Mouse (Mus musculus): ENCODE data around the gene Olfr1134. TPM values are rescaled to one million over a fixed set of nuclear protein-coding genes. Genes with fewer than 3 reads are reported as not detected.
"Not testable (repeated sequence)": the region's sequence is repeated elsewhere in the genome, so short reads cannot be mapped to it uniquely, and the experiment has no call there.

Olfr1134 gene
- total and polyA plus RNA-seq, 3 experiments = not detected

GRCm38 (mm10) chr2:87626804-87627203 is 31.5 kb downstream of the Olfr1134 start, which contains the start of gene Olfr1131:
TSS of gene Olfr1131 (plus strand) at chr2:87627104.
- TF ChIP-seq POLR2A (IDR thresholded peaks at IDR 0.05; ENCODE audit: insufficient read depth, low read depth, low read length) = no peak
- no peak for TF ChIP-seq EP300 (IDR thresholded peaks at IDR 0.05; ENCODE audit: insufficient read depth, low read depth, low read length)
- TF ChIP-seq CTCF (IDR thresholded peaks at IDR 0.05) = no peak
- no peaks in the 10 kb centered on the region for H3K4me1 ChIP-seq (ENCODE audit: control insufficient read depth, insufficient read depth, low read length)

GRCm38 (mm10) chr2:87605912-87606311 is 52.3 kb downstream of the Olfr1134 start, which contains the start of gene Olfr1130:
TSS of gene Olfr1130 (plus strand) at chr2:87606212.
- H3K36me3 ChIP-seq (ENCODE audit: control insufficient read depth, insufficient read depth, low read length); H3K79me2 ChIP-seq (replicated peaks; ENCODE audit: control insufficient read depth, insufficient read depth, low read length); DNase-seq; H3K27ac ChIP-seq; H3K9ac ChIP-seq (ENCODE audit: low read depth, low read length); H3K27me3 ChIP-seq (ENCODE audit: control insufficient read depth, insufficient read depth, low read length); H3K4me1 ChIP-seq (ENCODE audit: control insufficient read depth, insufficient read depth, low read length); intact Hi-C loops (cut with DNase I); H3K4me3 ChIP-seq: not testable (repeated sequence)

More at GRCm38 (mm10) chr2:87626804-87627203, 31.5 kb downstream of the Olfr1134 start, which contains the start of gene Olfr1131:
- no peak for DNase-seq
- Histone ChIP-seq H3K27me3 (ENCODE audit: control insufficient read depth, insufficient read depth, low read length) (no peaks in the 10 kb centered on the region), H3K9ac (ENCODE audit: low read depth, low read length) (no peak within 1 kb of the TSS), H3K79me2 (replicated peaks; ENCODE audit: control insufficient read depth, insufficient read depth, low read length) (no peaks in the 10 kb centered on the region), H3K36me3 (ENCODE audit: control insufficient read depth, insufficient read depth, low read length) (no peaks in the 10 kb centered on the region), H3K4me3 (no peak within 1 kb of the TSS), H3K27ac (no peak within 1 kb of the TSS)
- WGBS = 44% methylated on average over 3 of the region's 3 CpGs
- intact Hi-C loops (cut with DNase I) = no loop called here

Other genes starting within 250 kb of the Olfr1134 start
- gene Olfr1123, start 241.8 kb downstream of the Olfr1134 start, total RNA-seq (2021) = not detected
- not detected in 2 replicates for gene Olfr1123, start 241.8 kb downstream of the Olfr1134 start, polyA plus RNA-seq (2012; rRNA removed)
- gene Olfr1124, start 228.2 kb downstream of the Olfr1134 start, total RNA-seq (2021) = not detected
- gene Olfr1124, start 228.2 kb downstream of the Olfr1134 start, polyA plus RNA-seq (2012; rRNA removed) = not detected in 2 replicates
- gene Olfr1126, start 204.5 kb downstream of the Olfr1134 start, total RNA-seq (2021) = not detected
- gene Olfr1126, start 204.5 kb downstream of the Olfr1134 start, polyA plus RNA-seq (2012; rRNA removed) = not detected in 2 replicates
- gene Pramel7, start 161.4 kb downstream of the Olfr1134 start, total RNA-seq (2021) = not detected
- not detected in 2 replicates for gene Pramel7, start 161.4 kb downstream of the Olfr1134 start, polyA plus RNA-seq (2012; rRNA removed)
- gene Pramel6, start 151.9 kb downstream of the Olfr1134 start, total RNA-seq (2021) = not detected
- gene Pramel6, start 151.9 kb downstream of the Olfr1134 start, polyA plus RNA-seq (2012; rRNA removed) = not detected in 2 replicates
- gene Olfr153, start 126.7 kb downstream of the Olfr1134 start, total RNA-seq (2021) = not detected
- gene Olfr153, start 126.7 kb downstream of the Olfr1134 start, polyA plus RNA-seq (2012; rRNA removed) = 0.08 TPM in 1 of 2 replicates, not detected in the other
- not detected for gene Olfr1128, start 112.9 kb downstream of the Olfr1134 start, total RNA-seq (2021)
- not detected in 2 replicates for gene Olfr1128, start 112.9 kb downstream of the Olfr1134 start, polyA plus RNA-seq (2012; rRNA removed)
- not detected for gene Olfr1129, start 84.6 kb downstream of the Olfr1134 start, total RNA-seq (2021)
- gene Olfr1129, start 84.6 kb downstream of the Olfr1134 start, polyA plus RNA-seq (2012; rRNA removed) = not detected in 2 replicates
- not detected for gene Olfr1130, start 52.2 kb downstream of the Olfr1134 start, total RNA-seq (2021)
- not detected in 2 replicates for gene Olfr1130, start 52.2 kb downstream of the Olfr1134 start, polyA plus RNA-seq (2012; rRNA removed)
- not detected for gene Olfr1131, start 31.4 kb downstream of the Olfr1134 start, total RNA-seq (2021)
- not detected in 2 replicates for gene Olfr1131, start 31.4 kb downstream of the Olfr1134 start, polyA plus RNA-seq (2012; rRNA removed)
- not detected for gene Olfr1132, start 20.9 kb downstream of the Olfr1134 start, total RNA-seq (2021)
- not detected in 2 replicates for gene Olfr1132, start 20.9 kb downstream of the Olfr1134 start, polyA plus RNA-seq (2012; rRNA removed)
- not detected for gene Olfr1133, start 11.1 kb downstream of the Olfr1134 start, total RNA-seq (2021)
- not detected in 2 replicates for gene Olfr1133, start 11.1 kb downstream of the Olfr1134 start, polyA plus RNA-seq (2012; rRNA removed)
- gene Olfr1135, start 15.2 kb upstream of the Olfr1134 start, total RNA-seq (2021) = not detected
- gene Olfr1135, start 15.2 kb upstream of the Olfr1134 start, polyA plus RNA-seq (2012; rRNA removed) = not detected in 2 replicates
- gene Olfr1136, start 35.5 kb upstream of the Olfr1134 start, total RNA-seq (2021) = not detected
- gene Olfr1136, start 35.5 kb upstream of the Olfr1134 start, polyA plus RNA-seq (2012; rRNA removed) = not detected in 2 replicates
- not detected for gene Olfr1137, start 54.7 kb upstream of the Olfr1134 start, total RNA-seq (2021)
- gene Olfr1137, start 54.7 kb upstream of the Olfr1134 start, polyA plus RNA-seq (2012; rRNA removed) = not detected in 2 replicates
- not detected for gene Olfr1138, start 81.5 kb upstream of the Olfr1134 start, total RNA-seq (2021)
- gene Olfr1138, start 81.5 kb upstream of the Olfr1134 start, polyA plus RNA-seq (2012; rRNA removed) = not detected in 2 replicates
- not detected for gene Olfr1140, start 85.3 kb upstream of the Olfr1134 start, total RNA-seq (2021)
- not detected in 2 replicates for gene Olfr1140, start 85.3 kb upstream of the Olfr1134 start, polyA plus RNA-seq (2012; rRNA removed)
- not detected for gene Olfr1141, start 95.5 kb upstream of the Olfr1134 start, total RNA-seq (2021)
- gene Olfr1141, start 95.5 kb upstream of the Olfr1134 start, polyA plus RNA-seq (2012; rRNA removed) = not detected in 2 replicates
- gene Olfr152, start 121.0 kb upstream of the Olfr1134 start, total RNA-seq (2021) = not detected
- not detected in 2 replicates for gene Olfr152, start 121.0 kb upstream of the Olfr1134 start, polyA plus RNA-seq (2012; rRNA removed)
- gene Olfr1143, start 142.1 kb upstream of the Olfr1134 start, total RNA-seq (2021) = not detected
- gene Olfr1143, start 142.1 kb upstream of the Olfr1134 start, polyA plus RNA-seq (2012; rRNA removed) = not detected in 2 replicates
- gene Olfr1145, start 151.4 kb upstream of the Olfr1134 start, total RNA-seq (2021) = not detected
- not detected in 2 replicates for gene Olfr1145, start 151.4 kb upstream of the Olfr1134 start, polyA plus RNA-seq (2012; rRNA removed)
- gene Olfr1148, start 172.1 kb upstream of the Olfr1134 start, total RNA-seq (2021) = not detected
- not detected in 2 replicates for gene Olfr1148, start 172.1 kb upstream of the Olfr1134 start, polyA plus RNA-seq (2012; rRNA removed)
- gene Olfr1150-ps1, start 185.5 kb upstream of the Olfr1134 start, total RNA-seq (2021) = not detected
- not detected in 2 replicates for gene Olfr1150-ps1, start 185.5 kb upstream of the Olfr1134 start, polyA plus RNA-seq (2012; rRNA removed)
- gene Olfr1151, start 197.4 kb upstream of the Olfr1134 start, total RNA-seq (2021) = not detected
- not detected in 2 replicates for gene Olfr1151, start 197.4 kb upstream of the Olfr1134 start, polyA plus RNA-seq (2012; rRNA removed)
- not detected for gene Olfr1152, start 208.0 kb upstream of the Olfr1134 start, total RNA-seq (2021)
- not detected in 2 replicates for gene Olfr1152, start 208.0 kb upstream of the Olfr1134 start, polyA plus RNA-seq (2012; rRNA removed)
- gene Olfr1153, start 236.5 kb upstream of the Olfr1134 start, total RNA-seq (2021) = not detected
- gene Olfr1153, start 236.5 kb upstream of the Olfr1134 start, polyA plus RNA-seq (2012; rRNA removed) = not detected in 2 replicates
- gene Olfr1154, start 246.7 kb upstream of the Olfr1134 start, total RNA-seq (2021) = not detected
- not detected in 2 replicates for gene Olfr1154, start 246.7 kb upstream of the Olfr1134 start, polyA plus RNA-seq (2012; rRNA removed)